Mouse (Mus musculus) bone marrow macrophage, adult 2 months (primary cell): ENCODE data around the gene Map2k1.

Experiments used
- CTCF ChIP-seq: IDR thresholded peaks from 2 replicates; pipeline ENCODE4 v1.5.1; 2012; ENCODE audit warnings: low read depth, mild to moderate bottlenecking, low read length, moderate library complexity
- POLR2A ChIP-seq: IDR thresholded peaks from 2 replicates; pipeline ENCODE4 v1.6.1; 2012; ENCODE audit warnings: mild to moderate bottlenecking, low read depth, low read length, borderline replicate concordance

GRCm38 (mm10) chr9:64255422-64255821, 2.0 kb upstream of the Map2k1 start:
- TF ChIP-seq CTCF (no peak), POLR2A (no peak)
